Mouse (Mus musculus): Measurements from ENCODE around the gene Acad12. TPM values are rescaled to one million over a fixed set of nuclear protein-coding genes. Genes with fewer than 3 reads are reported as not detected.
"Not testable (repeated sequence)": the region's sequence is repeated elsewhere in the genome, so short reads cannot be mapped to it uniquely, and the experiment has no call there.

Gene Acad12
- total and polyA plus RNA-seq, 3 experiments = 14.1 to 23.5 (median 19.4) TPM

DNA sequence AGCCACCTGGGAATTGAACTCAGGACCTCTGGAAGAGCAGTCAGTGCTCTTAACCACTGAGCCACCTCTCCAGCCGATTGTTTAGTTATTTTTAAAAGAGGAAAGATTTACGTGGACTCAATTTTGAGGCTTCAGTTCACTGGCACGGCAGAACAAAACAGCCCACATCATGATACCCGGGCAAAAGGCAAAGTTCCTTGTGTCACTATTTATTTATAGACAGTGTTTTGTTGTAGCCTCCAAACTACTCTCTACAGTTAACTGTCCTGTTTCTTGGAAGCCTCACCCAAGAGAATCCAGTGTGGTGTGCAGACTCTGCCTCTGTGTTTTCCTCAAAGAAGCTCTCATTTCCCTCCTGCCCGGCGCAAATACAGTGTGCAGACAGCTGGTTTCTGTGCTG lies 6.7 kb downstream of the Acad12 start:
- DNase-seq = no peak

DNA sequence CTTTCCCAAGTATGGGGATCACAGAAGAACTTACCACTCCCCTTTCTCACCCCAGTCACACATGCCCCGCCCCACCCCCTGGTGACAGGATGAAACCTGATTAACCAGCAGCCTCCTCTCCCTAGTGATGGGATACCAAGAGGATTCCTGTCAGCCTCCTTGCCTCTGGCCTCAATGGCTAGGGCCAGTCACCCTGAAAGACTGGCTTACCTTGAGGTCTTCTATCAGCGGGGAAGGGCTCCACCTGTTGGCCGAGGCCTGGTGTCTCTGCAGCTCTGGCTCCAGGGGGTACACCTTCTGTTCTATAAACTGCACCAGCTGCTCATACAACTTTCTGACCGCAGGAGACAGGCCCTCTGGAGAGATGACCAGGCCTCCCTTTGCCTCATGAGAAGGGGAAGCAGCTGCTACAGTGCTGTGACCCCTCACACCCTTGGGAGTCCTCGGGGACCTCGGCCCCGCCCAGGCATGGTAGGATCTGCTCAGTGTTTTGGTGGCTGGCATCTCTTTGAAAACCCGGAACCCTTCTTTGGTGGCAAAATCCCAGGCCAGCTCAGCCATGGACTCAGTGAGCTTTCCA lies 9.1 kb downstream of the Acad12 start:
- DNase-seq = not testable (repeated sequence)

DNA sequence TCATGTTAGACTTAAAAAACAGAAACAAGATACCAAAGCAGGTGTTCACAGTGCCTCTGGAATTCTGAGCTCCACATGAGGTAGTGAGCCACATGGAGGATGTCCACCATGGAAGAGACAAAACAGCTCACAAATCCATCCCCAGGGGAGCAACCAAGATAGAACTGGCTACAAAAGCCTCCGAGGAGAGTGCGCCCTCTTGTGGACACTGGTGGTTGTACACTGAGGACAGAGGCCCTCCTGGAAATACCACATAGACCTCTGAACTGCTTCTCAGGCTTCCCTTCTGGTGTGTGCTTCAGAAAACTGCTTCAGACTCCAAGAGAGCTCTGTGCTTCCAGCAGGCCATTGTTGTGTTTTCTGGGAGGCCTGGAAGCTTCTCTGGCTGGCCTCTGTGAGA lies 12.6 kb downstream of the Acad12 start:
- peak; percentile 77 for DNase-seq

DNA sequence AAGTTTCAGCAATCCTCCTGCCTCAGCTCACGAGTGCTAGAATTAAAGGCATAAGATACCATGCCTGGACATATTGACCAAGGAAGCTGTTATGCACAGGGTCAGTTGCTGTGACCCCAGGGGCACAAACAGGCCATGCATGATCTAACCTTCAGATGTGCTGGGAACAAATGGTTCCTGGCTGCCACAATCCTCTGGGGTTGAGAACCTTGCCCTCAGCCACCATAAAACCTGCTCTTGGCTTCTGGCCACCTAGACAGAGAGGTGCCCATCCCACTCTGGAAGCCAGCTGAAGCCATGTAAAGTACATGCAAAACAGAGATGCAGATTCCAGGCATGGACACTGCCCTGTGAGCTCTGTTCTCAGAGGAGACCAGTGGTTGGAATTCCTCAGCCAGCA lies 14.9 kb downstream of the Acad12 start:
- DNase-seq = not testable (repeated sequence)

DNA sequence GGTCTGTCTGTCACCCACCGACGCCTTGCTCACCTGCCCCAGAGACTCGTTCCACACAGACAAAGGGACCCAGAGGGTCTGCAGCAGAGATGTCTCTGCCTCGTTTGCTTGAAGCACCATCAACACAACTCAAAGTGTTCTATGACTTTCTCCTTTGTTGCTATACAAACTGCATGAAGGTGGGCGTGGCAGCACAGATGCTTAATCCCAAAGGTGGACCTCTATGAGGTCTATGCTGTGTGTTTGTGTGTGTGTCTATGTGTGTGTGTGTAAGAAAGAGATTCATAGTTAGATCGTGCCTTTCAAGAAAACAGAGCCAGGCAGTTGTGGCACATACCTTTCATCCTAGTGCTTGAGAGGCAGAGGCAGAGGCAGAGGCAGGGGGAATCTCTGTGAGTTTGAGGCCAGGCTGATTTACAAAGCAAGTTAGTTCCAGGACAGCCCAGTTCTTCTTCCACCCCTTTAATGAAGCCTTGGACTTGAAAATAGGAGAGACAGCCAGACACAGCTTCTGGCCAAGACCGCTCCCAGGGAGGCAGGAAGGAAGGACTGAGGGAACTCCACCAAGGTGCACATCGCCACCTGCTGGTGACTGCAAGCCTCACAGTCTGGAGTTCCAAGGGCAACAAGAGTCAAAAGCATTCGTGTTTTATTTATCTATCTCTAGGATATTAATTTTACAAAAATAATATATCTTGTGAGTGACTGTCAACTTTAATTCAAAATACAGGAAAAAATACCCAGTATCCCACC lies 17.0 kb downstream of the Acad12 start:
- DNase-seq = peak; percentile 91

DNA sequence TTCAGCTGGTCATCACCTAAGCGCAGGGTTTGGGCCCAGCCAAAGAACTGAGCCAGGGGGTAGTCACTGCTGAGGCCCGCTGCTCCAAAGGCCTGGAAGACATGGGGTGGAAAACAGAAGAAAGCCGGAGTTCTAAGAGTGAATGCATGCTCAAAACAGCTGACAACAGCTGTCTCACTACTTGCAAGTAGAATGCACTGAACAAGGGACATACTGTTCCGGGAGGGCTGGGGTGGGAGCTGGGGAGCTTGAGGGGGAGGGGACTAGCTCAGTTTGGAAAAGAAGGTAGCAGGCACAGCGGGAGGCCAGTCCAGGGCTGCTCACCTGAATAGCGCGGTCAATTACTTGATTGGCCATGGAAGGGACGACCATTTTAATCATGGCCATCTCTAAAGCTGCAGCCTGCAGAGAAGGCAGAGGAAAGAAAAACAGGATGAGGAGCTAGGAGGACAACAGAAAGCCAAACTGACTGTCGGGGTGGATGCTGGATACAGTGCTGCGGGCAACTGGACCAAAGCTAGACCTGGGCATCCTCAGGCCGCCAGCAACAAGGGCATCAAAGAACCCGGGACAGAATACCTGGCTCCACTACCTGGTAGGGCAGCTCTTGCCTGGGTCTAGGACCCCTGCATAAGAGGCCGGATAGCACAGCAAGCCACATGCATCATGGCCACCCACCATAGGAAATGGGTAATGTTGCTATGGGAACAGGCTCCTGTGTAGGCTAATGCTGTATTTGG lies 19.7 kb downstream of the Acad12 start:
- DNase-seq = no peak

DNA sequence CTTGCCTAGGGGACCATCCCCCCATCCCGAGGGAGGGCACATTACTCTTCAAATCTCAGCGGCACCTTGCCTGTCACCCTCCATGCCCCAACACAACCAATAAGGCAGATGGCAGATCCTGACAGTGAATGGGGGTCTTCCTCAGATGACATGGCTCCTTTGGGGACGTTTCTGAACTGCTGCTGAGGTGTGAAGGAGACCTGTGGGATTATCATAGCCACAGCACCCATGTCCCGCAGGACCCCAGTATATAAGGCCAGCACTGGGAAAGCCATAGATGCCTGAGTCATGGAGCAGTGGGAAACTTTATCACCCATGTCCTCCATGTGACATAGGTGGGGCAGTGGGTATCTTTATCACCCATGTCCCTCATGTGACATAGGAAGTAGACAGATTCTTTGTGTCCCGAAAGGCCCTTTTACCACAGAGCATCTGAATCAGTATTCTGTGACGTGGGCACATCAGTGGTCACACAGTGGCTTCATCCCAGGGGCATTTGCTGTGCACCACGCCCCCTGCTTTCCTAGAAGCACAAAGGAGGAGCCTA lies 20.7 kb downstream of the Acad12 start:
- DNase-seq = no peak

DNA sequence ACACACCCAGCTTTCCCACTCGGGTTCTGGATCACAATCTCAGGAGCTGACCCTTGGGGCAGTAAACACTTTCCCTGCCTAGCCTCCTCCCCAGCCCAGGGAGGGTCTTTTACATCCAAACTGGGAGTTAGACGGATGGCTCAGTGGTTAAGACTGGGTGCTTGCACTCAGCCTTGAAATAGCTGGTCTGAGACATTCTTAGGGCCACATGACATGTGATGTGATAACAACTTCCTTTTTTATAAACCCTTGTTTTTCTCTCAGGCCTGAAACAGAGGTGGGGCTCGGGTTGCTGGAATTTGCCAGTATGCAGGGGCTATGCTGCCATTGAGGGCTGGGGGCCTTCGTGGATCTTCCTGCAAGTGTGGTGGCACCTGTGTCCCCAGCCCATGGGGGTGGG lies 21.4 kb downstream of the Acad12 start:
- no peak for DNase-seq

DNA sequence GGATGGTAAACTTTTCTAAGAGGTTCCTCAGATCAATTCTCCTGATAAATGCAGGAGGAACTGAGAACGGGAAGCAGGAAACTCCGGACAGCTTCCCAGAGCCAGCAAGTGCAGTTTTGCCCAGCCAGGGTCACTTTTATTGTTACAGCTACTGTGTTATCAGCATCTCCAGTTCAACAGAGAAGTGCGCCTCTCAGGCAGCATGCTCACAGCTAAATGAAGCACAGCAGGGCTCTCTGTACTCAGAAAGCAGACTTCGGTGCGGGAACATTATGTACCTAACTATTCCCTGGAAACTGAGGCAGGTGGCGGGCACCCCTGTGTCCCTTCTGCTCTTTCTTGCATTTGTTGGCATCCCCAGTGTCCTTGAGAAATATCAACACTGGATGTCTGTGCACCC lies 22.5 kb downstream of the Acad12 start:
- no peak for DNase-seq

DNA sequence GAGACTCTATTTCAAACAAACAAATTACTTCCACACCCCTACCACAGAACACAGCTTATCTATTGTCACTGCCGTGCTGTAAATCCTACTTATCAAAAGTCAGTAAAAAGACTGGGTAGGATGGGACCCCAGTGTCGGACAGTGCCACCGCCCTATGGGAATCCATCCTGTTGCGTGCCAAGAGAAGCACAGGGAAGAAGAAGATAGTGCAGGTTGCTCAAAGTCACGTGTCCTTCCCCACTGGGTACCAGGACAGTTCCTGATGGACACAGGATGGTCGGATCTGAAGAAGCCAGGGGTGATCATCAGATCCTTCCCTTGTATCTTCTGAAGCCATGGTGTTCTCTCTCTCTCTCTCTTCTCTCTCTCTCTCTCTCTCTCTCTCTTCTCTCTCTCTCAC lies 23.0 kb downstream of the Acad12 start:
- DNase-seq = no peak

DNA sequence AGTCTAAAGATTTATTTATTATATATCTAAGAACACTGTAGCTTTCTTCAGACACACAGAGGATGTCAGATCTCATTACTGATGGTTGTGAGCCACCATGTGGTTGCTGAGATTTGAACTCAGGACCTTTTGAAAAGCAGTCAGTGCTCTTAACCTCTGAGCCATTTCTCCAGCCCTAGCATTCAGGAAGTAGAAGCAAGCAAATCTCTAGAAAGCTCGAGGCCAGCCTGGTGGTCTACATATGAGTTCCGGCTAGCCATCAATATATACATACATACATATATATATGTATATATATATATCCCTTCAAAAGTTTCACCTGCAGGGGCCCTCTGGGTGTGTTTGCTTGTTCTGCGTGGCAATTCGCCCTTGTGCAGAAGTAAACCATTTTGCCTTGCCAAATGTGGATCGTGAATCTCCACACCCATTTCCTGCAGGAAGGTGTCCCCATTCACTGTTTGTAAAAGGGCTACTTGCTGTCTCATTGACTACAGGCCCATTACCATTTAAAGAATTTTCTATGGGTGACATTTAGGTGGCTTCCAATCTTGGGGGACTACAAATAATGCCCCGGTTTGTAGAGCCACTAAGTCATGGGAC lies 23.9 kb downstream of the Acad12 start:
- no peak for DNase-seq

DNA sequence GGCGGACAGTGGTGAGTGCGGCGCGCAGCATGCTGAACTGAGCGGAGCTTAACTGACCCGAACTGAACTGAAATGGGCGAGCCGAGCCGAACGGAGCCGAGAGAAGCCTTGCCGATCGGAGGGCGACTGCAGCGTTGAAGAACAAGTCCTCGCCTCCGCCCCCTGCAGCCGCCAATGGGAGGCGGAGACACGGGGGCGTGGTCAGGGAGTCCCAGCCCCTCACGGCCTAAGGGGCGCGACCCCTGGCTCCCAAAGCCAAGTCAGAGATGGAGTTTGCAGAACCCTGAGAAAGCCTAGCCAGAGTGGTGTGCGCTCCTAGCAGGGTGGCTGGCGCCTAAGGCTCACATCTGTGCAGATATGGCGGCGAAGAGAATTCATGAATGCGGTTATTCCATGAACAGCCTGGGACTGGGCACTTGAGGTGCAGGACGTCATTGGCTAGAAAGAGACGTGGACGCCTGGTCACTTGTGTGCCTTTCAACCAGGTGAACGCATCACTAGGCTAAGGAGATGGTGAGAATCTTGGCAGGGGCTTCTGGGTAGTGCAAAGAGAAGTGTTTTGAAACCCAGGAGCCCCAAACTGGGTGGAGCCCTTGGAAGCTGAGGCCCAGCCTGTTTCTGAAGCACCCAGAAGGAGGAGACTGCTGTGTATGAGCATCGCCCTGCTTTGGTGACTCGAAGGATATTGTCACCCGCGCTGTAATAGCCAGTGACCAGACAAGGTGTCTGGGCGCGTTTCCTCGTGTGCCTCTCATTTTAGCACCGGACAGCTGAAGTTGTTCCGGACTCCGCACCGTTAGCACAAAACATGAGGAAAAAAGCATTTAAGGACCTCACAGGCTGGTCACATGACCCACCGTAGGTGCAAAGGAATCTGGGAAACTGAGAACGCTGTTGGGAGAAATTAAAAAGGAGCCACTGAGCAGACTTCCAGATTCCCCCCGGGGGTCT lies 25.0 kb downstream of the Acad12 start, which contains the start of gene Aldh2:
Aldh2 (minus strand) TSS at position 374 of the 951 bp plus-strand sequence.
- DNase-seq = peak; percentile 94

DNA sequence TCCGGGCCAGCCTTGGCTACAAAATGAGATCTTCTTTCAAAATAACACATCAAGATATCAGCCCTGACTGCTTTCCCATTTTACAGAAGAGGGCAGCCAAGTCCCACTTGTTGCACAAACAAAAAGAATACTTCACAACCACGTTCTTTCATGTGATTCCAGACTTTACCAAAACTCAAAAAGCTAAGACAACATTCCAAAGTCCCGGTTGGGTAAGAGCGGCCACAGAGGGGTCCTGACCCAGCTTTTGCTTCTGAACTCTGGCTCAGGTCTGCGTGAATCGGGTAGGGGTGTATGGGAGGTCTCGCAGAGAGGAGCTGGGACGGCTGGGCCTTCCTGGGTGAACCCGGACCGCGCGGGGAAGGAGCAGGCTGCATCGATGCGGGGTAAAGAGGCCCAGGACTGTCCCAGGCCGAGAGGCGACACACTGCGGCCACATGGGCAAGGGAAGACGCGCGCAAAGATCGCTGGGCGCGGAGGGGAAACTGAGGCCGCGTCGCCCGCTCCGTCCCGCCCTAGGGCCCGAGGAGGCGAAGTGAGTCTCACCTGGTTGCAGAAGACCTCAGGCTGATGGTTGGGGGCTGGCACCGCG lies 25.8 kb downstream of the Acad12 start:
- DNase-seq = no peak

DNA sequence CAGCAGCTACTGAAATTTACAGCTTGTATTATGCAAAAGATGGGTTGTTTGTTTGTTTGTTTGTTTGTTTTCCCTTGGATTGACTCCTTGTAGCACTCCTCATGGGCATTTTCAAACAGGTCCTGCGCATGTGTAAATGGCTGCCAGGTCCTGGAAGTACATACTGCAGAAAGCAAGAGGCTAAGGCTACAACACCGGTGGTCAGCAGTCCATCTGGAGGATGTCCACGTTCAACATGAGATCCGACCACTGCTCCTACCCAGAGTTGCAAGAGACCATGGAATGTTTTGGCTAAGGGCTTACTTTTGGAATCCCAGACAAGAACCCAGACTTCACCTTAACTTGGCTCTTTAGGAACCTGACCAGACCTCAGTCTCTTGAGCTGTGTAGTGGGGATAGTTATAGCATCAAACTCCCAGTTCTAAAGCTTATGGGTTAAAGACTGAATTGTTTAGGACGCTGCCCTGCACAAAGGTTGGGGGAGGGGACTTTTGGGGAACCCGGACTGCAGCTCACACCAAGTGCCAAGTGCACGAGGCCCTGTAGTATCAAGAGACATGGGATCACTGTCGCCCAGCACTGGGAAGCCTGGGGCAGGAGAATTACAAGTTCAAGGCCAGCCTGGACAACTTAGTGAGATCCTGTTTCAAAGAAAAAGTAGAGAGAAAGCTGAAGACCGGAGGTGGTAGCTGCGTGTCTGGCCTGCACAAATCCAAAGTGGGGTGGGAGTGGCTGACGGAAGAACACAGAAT lies 26.5 kb downstream of the Acad12 start:
- peak; percentile 67 for DNase-seq

DNA sequence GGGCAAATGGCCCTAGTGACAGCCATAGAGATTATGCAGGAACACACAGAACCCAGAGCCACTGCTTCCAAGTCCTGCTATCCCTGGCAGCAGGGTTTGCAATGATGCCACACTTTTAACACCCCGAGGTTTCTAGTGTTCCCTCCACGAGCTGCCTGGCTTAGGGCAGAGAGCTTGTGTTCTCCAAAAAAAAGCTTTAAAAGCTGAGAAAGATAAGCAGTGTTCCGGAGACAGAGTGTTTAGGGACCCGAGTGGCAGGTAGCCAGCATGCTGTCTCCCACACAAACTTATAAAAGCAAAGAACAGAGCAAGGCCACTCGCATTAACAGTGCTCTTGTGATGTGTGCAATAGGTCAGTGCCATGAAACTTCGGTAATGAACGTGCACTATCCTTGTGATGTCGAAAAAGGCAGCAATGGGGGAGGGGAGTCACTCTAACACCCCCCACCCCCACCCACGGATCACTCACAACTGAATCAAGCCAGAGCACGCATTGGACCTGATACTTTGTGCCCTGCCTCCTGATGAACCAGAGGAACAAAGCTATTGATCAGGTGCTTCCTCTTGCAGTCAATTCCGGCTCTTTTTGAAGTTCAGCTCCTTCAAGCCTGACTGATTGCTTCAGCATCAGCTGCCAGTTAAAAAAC lies 27.2 kb downstream of the Acad12 start:
- DNase-seq = peak; percentile 68

DNA sequence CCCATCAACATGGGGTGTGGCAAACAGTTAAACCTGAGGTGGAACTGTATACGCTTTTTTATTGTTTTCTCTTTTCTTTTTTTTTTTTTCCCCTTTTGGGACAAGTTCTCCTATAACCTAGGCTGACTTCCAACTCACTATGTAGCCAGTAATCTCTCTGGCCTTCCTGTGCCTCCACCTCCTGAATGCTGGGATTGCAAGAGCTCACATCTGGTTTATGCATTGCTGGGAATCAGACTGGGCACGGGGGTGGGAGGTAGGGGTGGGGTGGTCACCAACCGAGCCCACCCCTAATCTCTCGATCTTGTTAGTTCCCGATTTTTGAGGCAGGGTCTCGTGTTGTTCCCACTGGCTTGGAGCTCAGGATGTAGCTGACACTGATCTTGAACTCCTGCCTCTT lies 28.8 kb downstream of the Acad12 start:
- no peak for DNase-seq

DNA sequence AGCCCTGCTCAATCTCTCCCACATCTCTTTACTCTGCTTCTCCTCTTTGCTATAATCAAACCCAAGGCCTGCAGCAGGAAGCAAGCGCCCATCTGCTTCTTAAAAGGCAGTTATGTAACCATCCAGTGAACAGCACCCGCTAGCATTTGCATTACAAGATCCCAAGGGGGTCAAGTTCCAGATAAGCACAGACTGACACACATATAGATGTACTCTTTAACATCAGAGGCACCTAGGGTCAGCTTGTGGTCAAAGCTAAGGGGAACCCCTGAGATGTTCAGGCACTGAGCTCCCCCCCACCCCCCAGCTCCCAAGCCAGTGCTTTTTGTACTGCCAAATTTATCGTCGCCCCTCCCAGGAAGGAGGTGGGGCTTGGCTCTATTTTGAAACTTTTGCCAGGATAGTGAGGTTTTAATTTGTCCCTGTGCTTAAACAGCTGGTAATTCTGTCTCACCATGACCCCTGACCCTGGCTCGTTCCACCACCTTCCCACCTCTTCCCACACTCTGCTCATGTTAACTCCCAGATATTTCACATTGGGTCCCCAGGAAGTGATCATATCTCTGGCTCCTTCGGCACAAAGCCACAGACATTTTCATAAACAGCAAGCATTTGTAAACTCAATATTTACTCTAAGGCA lies 32.2 kb downstream of the Acad12 start:
- peak; percentile 72 for DNase-seq

DNA sequence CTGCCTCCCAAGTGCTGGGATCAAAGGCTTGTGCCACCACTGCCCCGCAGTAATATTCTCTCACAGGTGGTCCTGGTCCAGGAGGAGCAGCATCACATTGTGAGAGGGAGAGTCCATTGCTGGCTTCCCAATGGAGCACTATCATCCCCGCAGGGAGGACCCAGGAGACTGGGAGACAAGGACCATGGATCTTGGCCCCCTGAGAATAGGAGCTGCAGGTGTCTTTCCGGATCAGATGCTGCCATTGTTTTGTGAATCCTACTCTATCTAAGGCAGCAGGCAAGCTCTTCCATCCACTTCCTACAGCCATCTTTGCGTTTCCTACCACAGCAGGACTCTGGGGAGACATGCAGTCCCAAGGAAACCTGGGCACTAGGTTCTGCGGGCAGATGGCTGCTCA lies 33.0 kb downstream of the Acad12 start:
- no peak for DNase-seq

DNA sequence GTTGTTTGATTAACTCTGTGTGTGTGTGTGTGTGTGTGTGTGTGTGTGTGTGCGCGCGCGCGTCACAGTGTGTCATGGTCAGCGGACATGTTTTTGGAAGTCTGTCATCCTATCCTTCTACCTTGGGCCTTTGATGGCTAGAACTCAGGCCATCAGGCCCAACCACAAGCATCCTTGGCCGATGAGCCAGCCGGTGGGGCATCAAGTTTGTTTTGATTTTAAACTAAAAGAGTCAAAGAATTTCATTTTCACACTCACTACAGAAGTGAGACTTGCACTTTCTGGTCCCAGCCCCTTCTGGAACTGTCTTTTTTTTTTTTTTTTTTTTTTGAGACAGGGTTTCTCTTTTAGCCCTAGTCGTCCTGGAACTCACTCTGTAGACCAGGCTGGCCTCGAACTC lies 33.7 kb downstream of the Acad12 start:
- DNase-seq = peak; percentile 34

Data from adrenal gland, adult 2 months (tissue).